Mouse (Mus musculus): Measurements from ENCODE around the gene Ryr3. TPM values are rescaled to one million over a fixed set of nuclear protein-coding genes. Genes with fewer than 3 reads are reported as not detected.

Gene Ryr3
- polyA plus RNA-seq, 1 experiment from 2014 or later: 2.1 TPM

- ATAC-seq: no peak
Observed at GRCm38 (mm10) chr2:112881805-112882204, 335.1 kb downstream of the Ryr3 start.

GRCm38 (mm10) chr2:112881376-112881775 lies 335.5 kb downstream of the Ryr3 start:
- no peak overlapping the region for H3K9ac ChIP-seq (replicated peaks)
- no peak for ATAC-seq
- no peak overlapping the region for H3K4me2 ChIP-seq (replicated peaks)
- H3K27me3 ChIP-seq: no peaks in the 10 kb centered on the region
- H3K4me1 ChIP-seq (replicated peaks): no peaks in the 10 kb centered on the region
- no peak overlapping the region for H3K4me3 ChIP-seq (replicated peaks)
- no peaks in the 10 kb centered on the region for H3K9me3 ChIP-seq
- WGBS: 88% methylated on average over 1 of the region's 1 CpGs
- no peak overlapping the region for H3K27ac ChIP-seq
- no peaks in the 10 kb centered on the region for H3K36me3 ChIP-seq

More at GRCm38 (mm10) chr2:112881805-112882204, 335.1 kb downstream of the Ryr3 start:
- H3K27me3 ChIP-seq: no peaks in the 10 kb centered on the region
- no peak overlapping the region for H3K4me3 ChIP-seq (replicated peaks)
- H3K9me3 ChIP-seq: no peaks in the 10 kb centered on the region
- H3K9ac ChIP-seq (replicated peaks): no peak overlapping the region
- no peaks in the 10 kb centered on the region for H3K36me3 ChIP-seq
- 86% methylated on average over 2 of the region's 2 CpGs for WGBS
- H3K4me1 ChIP-seq (replicated peaks): no peaks in the 10 kb centered on the region
- no peak overlapping the region for H3K4me2 ChIP-seq (replicated peaks)
- no peak overlapping the region for H3K27ac ChIP-seq

- no peak overlapping the region for H3K4me2 ChIP-seq (replicated peaks)
- H3K27ac ChIP-seq: no peak overlapping the region
- H3K36me3 ChIP-seq: no peaks in the 10 kb centered on the region
- no peaks in the 10 kb centered on the region for H3K27me3 ChIP-seq
- H3K4me3 ChIP-seq (replicated peaks): no peak overlapping the region
- no peaks in the 10 kb centered on the region for H3K4me1 ChIP-seq (replicated peaks)
- 82% methylated on average over 3 of the region's 3 CpGs for WGBS
- ATAC-seq: no peak
- H3K9ac ChIP-seq (replicated peaks): no peak overlapping the region
- H3K9me3 ChIP-seq: no peaks in the 10 kb centered on the region
Observed at GRCm38 (mm10) chr2:112877404-112877803, 339.5 kb downstream of the Ryr3 start.

GRCm38 (mm10) chr2:112866043-112866551 lies 350.8 kb downstream of the Ryr3 start:
- H3K4me2 ChIP-seq (replicated peaks): no peak overlapping the region
- H3K9ac ChIP-seq (replicated peaks): no peak overlapping the region
- H3K9me3 ChIP-seq: no peaks in the 10 kb centered on the region
- 42% methylated on average over 2 of the region's 2 CpGs for WGBS
- H3K4me1 ChIP-seq (replicated peaks): peaks cover 5% of the 10 kb centered on the region
- H3K4me3 ChIP-seq (replicated peaks): no peak overlapping the region
- no peaks in the 10 kb centered on the region for H3K36me3 ChIP-seq
- 0 out of 2 replicates have a peak, but pooled peaks have one; percentile 24 for ATAC-seq
- H3K27ac ChIP-seq: no peak overlapping the region
- no peaks in the 10 kb centered on the region for H3K27me3 ChIP-seq

- H3K4me2 ChIP-seq (replicated peaks): no peak overlapping the region
- H3K36me3 ChIP-seq: no peaks in the 10 kb centered on the region
- ATAC-seq: no peak
- H3K9me3 ChIP-seq: no peaks in the 10 kb centered on the region
- peaks cover 5% of the 10 kb centered on the region for H3K4me1 ChIP-seq (replicated peaks)
- no peaks in the 10 kb centered on the region for H3K27me3 ChIP-seq
- H3K4me3 ChIP-seq (replicated peaks): no peak overlapping the region
- WGBS: 97% methylated on average over 4 of the region's 4 CpGs
- H3K27ac ChIP-seq: no peak overlapping the region
- no peak overlapping the region for H3K9ac ChIP-seq (replicated peaks)
Observed at GRCm38 (mm10) chr2:112861792-112862191, 355.1 kb downstream of the Ryr3 start.

- Histone ChIP-seq H3K4me2 (replicated peaks) (no peak overlapping the region), H3K9me3 (peaks cover 5% of the 10 kb centered on the region; the same call in 1 of the 2 replicates), H3K9ac (replicated peaks) (no peak overlapping the region), H3K36me3 (no peaks in the 10 kb centered on the region), H3K27me3 (no peaks in the 10 kb centered on the region), H3K27ac (no peak overlapping the region), H3K4me3 (replicated peaks) (no peak overlapping the region), H3K4me1 (replicated peaks) (no peaks in the 10 kb centered on the region)
- ATAC-seq: no peak; the same call in 1 of the 2 replicates
- 52% methylated on average over 4 of the region's 4 CpGs for WGBS
Observed at GRCm38 (mm10) chr2:112845583-112846512, 371.0 kb downstream of the Ryr3 start.

GRCm38 (mm10) chr2:112842877-112843276 lies 374.0 kb downstream of the Ryr3 start:
- H3K27ac ChIP-seq: no peak overlapping the region
- no peaks in the 10 kb centered on the region for H3K36me3 ChIP-seq
- H3K4me1 ChIP-seq (replicated peaks): no peaks in the 10 kb centered on the region
- no peaks in the 10 kb centered on the region for H3K9me3 ChIP-seq
- WGBS: 43% methylated on average over 3 of the region's 3 CpGs
- H3K4me3 ChIP-seq (replicated peaks): no peak overlapping the region
- H3K9ac ChIP-seq (replicated peaks): no peak overlapping the region
- ATAC-seq: no peak
- no peak overlapping the region for H3K4me2 ChIP-seq (replicated peaks)
- H3K27me3 ChIP-seq: no peaks in the 10 kb centered on the region

GRCm38 (mm10) chr2:112831423-112832305 lies 385.2 kb downstream of the Ryr3 start:
- no peak overlapping the region for H3K9ac ChIP-seq (replicated peaks)
- peak; percentile 65; the same call in 1 of the 2 replicates for ATAC-seq
- WGBS: 16% methylated on average over 4 of the region's 4 CpGs
- H3K4me2 ChIP-seq (replicated peaks): no peak overlapping the region
- no peaks in the 10 kb centered on the region for H3K9me3 ChIP-seq
- H3K27ac ChIP-seq: no peak overlapping the region
- H3K4me3 ChIP-seq (replicated peaks): no peak overlapping the region
- H3K4me1 ChIP-seq (replicated peaks): peaks cover 16% of the 10 kb centered on the region
- no peaks in the 10 kb centered on the region for H3K36me3 ChIP-seq
- H3K27me3 ChIP-seq: no peaks in the 10 kb centered on the region

GRCm38 (mm10) chr2:112826571-112826970 lies 390.3 kb downstream of the Ryr3 start:
- Histone ChIP-seq H3K4me3 (replicated peaks) (no peak overlapping the region), H3K27ac (no peak overlapping the region), H3K27me3 (no peaks in the 10 kb centered on the region), H3K36me3 (no peaks in the 10 kb centered on the region), H3K9ac (replicated peaks) (no peak overlapping the region), H3K4me2 (replicated peaks) (no peak overlapping the region), H3K9me3 (no peaks in the 10 kb centered on the region), H3K4me1 (replicated peaks) (peaks cover 14% of the 10 kb centered on the region)
- ATAC-seq: no peak
- WGBS: 44% methylated on average over 4 of the region's 4 CpGs

GRCm38 (mm10) chr2:112822721-112823120 lies 394.2 kb downstream of the Ryr3 start:
- Histone ChIP-seq H3K9ac (replicated peaks) (no peak overlapping the region), H3K4me3 (replicated peaks) (no peak overlapping the region), H3K36me3 (no peaks in the 10 kb centered on the region), H3K4me2 (replicated peaks) (no peak overlapping the region), H3K9me3 (no peaks in the 10 kb centered on the region), H3K27ac (no peak overlapping the region), H3K4me1 (replicated peaks) (peaks cover 3% of the 10 kb centered on the region), H3K27me3 (no peaks in the 10 kb centered on the region)
- WGBS: 33% methylated on average over 3 of the region's 3 CpGs
- ATAC-seq: peak; percentile 79

- no peak overlapping the region for H3K4me2 ChIP-seq (replicated peaks)
- H3K27me3 ChIP-seq: no peaks in the 10 kb centered on the region
- H3K27ac ChIP-seq: no peak overlapping the region
- no peaks in the 10 kb centered on the region for H3K9me3 ChIP-seq
- H3K4me3 ChIP-seq (replicated peaks): no peak overlapping the region
- H3K4me1 ChIP-seq (replicated peaks): peaks cover 3% of the 10 kb centered on the region
- no peaks in the 10 kb centered on the region for H3K36me3 ChIP-seq
- H3K9ac ChIP-seq (replicated peaks): no peak overlapping the region
- no peak for ATAC-seq
- WGBS: 76% methylated on average over 2 of the region's 2 CpGs
Observed at GRCm38 (mm10) chr2:112819059-112819458, 397.8 kb downstream of the Ryr3 start.

- WGBS: 46% methylated on average over 3 of the region's 3 CpGs
- H3K9me3 ChIP-seq: no peaks in the 10 kb centered on the region
- H3K9ac ChIP-seq (replicated peaks): no peak overlapping the region
- no peak overlapping the region for H3K4me3 ChIP-seq (replicated peaks)
- no peak overlapping the region for H3K27ac ChIP-seq
- no peak overlapping the region for H3K4me2 ChIP-seq (replicated peaks)
- H3K36me3 ChIP-seq: no peaks in the 10 kb centered on the region
- ATAC-seq: no peak
- no peaks in the 10 kb centered on the region for H3K27me3 ChIP-seq
- H3K4me1 ChIP-seq (replicated peaks): no peaks in the 10 kb centered on the region
Observed at GRCm38 (mm10) chr2:112816976-112817375, 399.9 kb downstream of the Ryr3 start.
